Mouse (Mus musculus) kidney, postnatal 25 days (tissue): ENCODE measurements around the gene Cacng3.

ENCODE experiments used
- DNase-seq, 2 experiments: peaks; one replicate each; pipeline ENCODE4 v3.0.0; 2021; ENCODE audit warnings: mixed read lengths in 2 of 2

Cacng3 gene

DNA sequence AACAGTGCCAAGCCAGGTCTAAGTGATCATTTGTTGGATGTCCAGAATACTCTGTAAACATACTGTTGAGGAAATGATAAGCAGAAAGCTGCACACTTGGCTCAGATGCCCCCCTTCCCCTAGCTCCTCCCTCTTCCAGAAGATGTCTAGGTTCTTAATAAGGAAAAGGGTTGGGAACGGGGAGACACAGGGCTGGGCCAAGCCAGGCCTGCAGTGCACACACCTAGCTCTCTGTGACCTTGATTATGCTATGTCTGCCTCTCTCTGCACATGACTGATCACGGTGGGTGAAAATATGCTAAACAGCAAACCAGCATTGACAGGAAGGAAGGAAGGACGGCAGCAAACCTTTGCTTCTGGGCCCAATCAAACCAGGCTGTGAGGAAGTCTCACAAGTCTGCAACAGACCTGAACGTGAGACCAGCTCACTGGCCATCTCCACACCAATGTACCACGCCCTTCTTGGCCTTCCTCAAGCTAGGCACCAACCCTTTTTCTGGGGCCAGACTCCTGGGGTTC, 53.1 kb downstream of the Cacng3 start:
- peak in 1 of 2 experiments; percentile 4 for DNase-seq

DNA sequence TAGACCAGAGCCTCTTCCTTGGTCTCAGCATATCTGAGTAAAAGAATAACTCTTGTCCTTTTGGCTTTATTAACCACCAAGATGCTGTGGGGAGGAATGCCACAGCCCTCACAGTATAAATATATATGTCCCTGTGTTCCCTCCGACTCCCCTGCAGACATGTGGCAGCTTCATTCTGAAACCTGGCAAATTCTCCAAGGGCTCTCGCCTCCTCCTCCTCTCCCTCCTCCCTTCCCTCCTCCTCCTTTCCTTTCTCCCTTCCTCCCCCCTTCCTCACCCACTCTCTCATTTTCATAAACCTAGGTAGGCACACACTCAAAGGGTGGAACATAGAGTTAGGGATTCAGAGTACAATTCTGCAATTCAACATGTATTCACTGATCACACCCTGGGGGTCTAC, 56.1 kb downstream of the Cacng3 start:
- DNase-seq = no peak

DNA sequence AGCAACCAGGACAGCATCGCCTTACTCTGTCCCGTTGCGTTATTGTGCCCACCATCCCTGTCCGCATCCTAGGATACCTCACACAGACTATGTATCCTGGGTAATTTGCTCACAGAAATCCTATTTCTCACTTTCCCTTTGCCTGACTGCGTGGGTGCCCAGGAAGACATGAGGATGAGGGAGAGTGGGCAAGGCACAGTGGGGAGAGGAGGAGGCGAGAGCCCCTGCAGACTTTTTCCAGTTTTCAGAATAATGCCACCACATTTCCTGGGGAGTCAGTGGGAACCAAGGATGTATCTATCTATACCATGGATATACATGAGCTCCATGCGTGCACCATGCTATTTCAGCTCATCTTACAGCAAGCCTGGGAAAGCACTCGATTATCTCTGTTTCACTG, 57.9 kb downstream of the Cacng3 start:
- no peak for DNase-seq

DNA sequence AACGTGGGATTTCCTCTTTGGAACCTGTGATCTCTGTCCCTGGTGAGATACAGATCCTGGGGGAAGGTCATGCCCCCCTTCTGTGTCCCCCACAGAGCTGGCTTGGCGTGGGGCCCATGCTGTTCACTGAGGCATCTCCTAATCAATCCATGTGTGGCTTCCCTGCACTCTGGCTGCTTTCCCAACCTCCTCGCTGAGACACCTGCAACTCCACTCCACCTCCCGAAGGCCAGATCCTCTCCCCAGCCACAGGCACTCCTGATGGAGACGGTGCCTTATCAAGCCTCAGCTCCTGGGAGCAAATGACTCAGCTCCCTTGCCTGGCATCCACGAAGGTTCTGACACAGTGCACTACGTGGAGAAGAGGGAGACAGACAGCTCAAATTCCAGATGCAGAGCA, 58.6 kb downstream of the Cacng3 start:
- peak; percentile 59 to 60 for DNase-seq

DNA sequence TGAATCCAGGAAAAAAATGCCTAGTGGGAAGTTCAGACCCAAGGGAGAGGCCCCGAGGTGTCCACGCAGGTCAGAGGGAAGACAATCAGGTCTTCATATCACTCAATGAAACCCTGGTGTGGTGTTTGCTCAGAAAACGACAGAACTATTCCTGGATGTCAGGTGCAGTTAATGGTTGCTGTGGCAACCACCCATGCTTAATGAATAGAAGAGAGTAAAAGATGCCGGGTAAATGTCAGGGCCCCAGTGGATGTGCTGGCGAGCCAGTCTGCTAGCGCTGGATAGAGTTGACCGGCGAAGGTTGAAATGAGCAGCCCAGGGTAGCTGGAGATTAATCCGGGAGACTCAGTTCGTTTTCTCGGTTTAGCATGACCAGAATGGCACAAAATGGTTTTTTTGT, 65.0 kb downstream of the Cacng3 start:
- no peak for DNase-seq

DNA sequence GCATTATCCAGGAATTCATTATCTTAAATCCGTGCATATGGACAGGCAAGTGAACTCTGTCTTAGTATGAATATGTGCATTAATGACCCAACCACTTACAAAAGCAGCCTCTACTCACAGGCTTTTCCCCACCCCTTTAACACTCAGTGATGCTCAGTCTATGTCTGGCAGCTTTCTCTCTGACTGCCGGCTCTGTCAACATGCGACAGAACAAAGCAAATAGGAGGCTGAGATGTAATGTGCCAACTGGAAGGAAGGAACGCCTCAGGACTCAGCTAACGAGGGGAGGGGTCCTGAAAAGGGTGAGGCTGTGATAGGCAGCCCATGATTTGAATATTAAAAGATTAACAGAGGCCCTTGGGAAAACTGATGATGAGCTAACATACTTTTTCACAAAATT, 68.2 kb downstream of the Cacng3 start:
- no peak for DNase-seq

DNA sequence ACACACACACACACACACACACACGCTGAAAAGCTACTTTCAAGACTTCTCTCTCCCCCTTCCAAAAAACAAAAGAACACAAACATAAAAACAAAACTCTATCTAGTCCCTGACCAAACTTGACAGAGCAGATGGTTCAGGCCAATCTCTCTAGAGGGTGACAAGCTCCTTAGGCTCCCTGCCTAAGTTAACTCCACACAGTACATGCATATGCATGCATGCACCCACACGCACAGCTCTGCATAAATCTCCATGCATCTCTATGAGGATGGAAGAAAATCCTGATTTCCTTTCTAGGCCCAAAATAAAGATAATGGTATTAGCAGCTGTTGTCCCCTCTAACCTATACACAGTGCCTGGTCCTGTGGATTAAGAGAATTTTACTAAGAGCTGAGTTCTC, 70.4 kb downstream of the Cacng3 start:
- DNase-seq = no peak

DNA sequence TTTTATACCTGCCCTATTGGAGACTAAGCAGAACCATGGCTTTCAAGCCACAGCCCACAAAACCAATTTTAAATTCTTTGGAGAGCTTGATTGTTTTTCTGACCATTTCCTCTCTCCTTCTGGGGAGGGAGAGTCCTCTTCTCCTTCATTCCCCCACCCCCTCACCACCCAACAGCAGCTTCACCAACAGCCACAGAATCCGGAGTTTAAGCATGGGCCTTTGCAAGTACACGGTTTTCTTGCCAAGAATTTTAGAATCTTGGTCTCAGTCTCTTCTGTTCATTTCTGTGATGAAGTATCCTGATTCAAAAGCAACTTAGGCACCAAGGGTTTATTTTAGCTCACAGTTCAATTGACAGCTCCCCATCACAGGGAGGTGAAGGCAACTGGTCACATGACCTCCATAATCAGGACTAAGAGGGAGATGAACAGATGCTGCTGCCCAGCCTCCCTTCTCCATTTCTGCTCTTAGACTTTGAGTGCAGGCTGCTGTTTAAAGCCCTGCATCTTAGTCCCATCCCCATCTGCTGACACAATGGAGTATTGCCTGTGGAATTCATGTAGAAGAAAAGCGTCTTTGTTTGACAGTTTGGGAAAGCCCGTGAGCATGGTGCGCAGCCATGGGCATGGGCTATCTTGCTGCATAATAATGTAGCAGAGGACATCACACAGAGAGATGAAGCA, 85.8 kb downstream of the Cacng3 start:
- no peak for DNase-seq

DNA sequence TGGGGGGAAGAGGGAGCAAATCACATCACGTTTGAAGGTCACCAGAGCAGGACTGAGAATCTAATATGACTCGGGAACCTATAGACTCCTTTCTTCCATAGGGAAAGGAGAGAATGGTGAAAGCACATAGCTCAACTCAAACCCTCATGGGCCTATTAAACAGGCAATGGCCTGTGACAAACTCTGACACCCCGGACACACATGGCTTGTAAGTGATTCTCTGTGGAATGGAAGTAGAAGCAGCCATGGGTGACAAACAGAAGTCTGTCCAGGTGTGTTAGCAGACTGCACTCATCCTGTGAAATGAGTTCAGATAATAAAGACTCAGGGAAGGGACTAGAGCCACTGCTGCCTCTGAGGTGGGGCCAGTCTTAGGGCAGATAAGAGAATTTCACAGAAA, 88.4 kb downstream of the Cacng3 start:
- no peak for DNase-seq

DNA sequence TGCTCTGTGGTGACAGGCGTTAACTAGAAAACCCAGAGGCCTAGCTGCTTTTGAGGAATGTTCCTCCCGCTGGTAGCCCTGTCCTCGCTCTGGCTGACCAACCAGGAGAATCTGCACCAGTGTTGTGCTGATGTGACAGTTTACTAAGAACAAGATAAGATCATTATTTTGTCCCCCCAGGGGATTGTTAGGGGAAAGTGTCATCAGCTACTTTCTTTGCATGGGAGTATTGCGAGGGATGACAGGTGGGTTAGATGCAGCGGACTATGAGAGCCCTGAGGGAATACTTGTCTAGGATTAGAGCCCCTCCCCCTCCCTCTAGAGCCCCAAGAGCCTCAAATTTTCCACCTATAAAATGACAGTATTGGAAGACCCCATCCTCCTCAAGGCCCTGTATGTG, 94.2 kb downstream of the Cacng3 start:
- no peak for DNase-seq

DNA sequence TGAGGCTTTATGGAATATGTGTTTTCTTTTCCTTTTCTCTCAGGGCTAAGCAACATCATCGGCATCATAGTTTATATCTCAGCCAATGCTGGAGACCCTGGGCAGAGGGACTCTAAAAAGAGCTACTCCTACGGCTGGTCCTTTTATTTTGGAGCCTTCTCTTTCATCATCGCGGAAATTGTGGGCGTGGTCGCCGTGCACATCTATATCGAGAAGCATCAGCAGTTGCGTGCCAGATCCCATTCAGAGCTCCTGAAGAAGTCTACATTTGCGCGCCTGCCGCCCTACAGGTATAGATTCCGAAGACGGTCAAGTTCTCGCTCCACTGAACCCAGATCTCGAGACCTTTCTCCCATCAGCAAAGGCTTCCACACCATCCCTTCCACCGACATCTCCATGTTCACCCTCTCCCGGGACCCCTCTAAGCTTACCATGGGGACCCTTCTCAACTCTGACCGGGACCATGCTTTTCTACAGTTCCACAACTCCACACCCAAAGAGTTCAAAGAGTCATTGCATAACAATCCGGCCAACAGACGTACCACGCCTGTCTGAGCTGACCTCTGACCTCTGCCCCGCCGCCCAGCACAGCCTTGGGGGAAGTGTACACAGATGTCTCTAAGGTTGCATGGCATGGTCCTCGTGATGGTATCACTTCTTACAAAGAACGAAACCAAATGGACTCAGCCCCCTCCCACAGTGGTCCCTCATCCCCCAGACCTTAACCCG, 98.2 kb downstream of the Cacng3 start:
- no peak for DNase-seq

DNA sequence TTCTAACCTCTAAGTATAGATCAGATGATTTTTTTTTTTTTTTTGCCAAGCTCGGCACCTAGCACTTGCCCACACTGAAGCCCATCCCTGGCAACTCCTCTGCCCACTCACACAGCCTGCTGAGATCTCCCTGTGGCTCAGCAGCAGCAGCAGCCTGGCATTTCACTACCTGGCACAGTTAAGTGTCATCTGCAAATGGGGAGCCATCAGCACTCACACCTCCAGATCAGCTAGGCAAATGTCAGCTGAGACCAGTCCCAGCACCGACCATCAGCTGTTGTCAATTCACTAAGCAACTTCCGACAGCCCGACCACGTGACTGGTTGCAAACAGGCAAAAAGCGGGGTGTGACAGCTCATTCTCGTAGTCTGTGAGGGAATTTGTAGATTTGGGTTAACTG, 109.3 kb downstream of the Cacng3 start:
- DNase-seq = no peak

DNA sequence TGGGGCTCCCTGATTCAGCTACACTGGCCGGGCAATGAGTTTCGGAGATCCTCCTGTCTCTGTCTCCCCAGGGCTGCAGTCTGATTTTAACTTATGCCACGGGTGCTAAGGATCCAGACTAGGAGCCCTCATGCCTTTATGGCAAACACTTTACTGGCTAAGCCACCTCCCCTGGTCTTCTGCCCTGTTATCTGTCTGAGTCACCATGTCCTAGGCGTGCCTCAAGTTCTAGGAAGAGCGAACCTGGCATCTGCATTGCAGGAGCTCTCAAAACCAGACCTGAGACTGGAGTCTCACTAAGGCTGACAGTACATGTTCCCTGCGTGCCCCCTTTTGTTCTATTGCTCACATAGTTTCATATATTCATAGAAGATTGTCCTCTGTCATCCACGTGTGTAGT, 119.6 kb downstream of the Cacng3 start:
- no peak for DNase-seq

DNA sequence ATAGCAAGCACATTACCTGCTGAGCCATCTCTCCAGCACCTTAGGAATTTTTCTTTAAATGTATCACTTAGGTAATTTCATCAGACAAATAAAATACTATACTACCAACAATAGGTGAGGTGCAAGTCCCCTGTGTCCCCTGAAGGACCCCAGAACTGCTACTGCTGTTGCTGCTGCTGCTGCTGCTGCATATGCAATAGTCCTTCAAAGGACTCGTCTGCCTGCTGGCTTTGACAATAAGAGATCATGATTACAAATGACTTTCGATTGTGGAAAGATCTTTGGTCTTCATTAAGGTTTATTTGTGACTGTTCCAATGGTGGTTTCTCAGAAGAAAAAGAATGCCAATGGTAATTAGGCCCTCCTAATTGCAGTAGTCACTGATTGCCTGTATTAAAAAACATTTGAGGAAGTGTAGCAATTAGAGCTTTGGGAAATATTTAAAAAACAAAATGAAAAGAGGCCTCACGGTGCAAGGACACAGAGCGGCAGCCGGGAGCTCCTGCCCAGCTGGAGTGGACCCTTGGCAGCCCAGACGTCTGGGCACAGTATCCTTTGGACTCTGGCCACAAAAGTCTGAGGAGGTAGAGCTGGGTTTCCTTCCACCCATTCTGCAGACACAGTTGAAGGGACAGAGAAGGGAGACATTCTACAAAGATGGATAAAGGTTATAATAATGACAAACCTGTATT, 123.5 kb downstream of the Cacng3 start:
- DNase-seq = peak; percentile 61 to 71

DNA sequence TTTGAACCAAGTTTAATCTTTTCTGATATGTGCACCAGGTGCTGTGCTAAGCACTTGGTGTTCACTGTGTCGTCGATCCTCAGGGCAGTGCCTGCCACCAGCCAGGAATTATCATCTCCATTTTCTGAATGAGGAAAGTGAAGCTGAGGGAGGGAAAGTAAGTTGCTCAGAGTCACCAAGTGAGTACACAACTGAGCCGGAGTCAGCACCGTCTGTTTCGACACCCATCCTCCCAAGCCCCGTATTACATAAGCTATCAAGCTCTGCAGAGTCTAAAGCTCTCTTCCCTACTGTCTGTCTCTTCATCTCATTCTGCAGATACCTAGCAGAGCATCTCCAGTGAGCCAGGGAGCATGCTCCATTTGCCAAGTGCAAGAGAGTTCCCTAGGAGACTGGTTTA, 124.8 kb downstream of the Cacng3 start:
- DNase-seq = no peak

DNA sequence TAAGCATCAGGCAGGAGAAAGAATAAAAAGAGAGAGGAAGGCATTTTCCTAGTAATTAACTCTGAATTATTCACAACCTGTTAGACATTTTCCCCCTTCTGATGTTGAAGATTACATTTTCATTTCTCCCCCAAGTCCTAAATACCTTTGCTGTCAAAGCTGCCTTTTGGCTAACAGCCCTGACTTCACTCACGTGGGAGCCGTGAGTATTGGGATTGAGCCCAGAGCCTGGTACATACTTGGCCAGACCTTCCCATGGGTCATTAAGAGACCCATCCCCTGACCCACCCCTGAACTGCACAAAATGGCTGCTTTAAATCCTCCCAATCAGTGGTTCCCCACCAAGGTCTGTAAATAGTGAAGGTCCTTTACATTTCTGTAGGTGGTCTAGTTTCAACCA, 130.5 kb downstream of the Cacng3 start:
- DNase-seq = peak in 1 of 2 experiments; percentile 8

DNA sequence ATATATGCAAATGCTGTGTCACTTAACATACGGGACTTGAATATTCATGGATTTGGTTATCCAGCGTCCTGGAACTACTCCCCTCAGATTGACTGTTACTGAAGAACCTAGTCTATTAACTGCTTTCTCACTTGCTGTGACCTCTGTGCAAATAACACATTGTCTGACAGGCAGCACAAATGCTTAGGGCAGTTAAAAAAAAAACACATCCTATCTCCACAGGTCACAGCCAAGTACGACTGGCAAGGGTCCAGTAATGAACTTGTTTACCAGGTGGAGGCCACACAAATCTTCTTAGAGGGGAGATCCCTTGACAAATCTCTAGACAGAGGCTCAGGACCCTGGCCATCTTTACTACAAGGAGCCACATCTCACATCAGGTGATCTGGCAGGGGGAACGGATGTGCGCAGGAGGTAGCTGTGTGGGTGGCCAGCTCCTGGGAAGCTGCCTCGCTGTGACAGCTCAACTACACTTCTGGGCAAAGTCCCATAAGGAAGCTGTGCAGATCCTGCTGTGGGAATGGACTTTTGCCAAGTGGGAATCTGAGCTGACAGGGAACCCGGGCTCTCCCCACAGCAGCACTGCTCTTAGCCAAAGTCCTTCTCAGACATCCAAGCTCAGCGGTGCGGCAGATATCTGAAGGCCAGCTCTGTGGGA, 133.7 kb downstream of the Cacng3 start:
- peak; percentile 84 to 92 for DNase-seq

DNA sequence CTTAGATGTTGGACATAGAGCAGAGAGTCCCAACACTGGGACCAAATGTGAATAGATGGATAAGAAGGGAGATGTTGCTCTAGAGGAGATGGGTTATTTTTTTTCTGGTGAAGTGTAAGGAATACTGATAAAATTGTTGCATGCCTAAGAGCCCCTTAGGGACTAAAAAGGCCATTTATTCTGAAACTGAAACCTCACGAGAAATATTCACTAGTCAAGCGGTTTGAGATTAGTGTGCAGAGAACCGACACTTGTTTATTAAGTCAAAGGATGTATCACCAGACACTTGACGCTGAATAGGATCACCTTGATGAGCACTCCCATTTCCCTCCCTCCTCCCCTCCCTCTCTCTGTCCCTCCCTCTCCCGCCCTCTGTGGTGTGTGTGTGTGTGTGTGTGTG, 136.2 kb downstream of the Cacng3 start:
- DNase-seq = no peak

DNA sequence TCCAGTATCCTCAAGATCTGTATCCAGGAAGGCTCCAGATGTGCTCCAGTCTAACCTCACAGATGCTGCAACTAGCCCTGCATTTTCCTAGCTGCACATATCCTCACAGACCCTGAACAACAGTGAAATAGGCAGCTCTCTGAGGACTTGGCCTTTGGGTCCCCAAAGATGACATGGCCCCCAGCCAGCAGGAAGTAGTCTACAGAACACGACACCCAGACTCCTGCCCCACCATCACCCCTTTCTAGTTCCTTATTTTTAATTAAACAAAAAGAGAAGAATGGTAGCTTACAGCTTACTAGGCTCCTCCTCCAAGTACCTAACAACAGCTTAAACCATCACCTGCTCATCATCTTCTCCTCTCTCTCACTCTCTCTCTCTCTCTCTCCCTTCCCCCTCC, 143.4 kb downstream of the Cacng3 start:
- no peak for DNase-seq

DNA sequence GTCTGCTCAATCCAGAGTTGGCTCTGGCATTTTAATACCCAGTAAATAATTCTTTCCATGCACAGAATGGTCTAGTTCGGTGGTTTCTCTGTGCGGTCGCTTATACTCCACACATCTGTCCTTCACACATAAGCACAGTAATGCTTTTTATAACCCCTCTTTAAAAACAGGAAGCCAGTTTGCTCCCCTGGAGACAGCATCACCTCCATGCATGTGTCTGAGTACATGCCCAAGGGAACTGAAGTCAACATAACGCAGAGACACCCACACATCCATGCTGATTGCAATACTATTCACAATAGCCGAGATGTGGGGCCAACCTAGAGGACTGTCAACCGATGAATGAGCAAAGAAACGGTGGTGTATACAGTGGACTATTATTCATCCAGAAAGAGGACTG, 147.3 kb downstream of the Cacng3 start:
- no peak for DNase-seq
